Mouse (Mus musculus) heart, adult 8-10 months (tissue): ENCODE data around the gene Mpig6b. TPM values are rescaled to one million over a fixed set of nuclear protein-coding genes. Genes with fewer than 3 reads are reported as not detected.

Experiments
- DNase-seq: peaks from one replicate; pipeline ENCODE4 v3.0.0; 2022; ENCODE audit warnings: low spot score
- total RNA-seq, 4 experiments: library from RNA; stranded (reverse); gene quantifications; 2 replicates each; pipeline ENCODE4 v1.2.4; 2022

Mpig6b gene
- total RNA-seq, 4 experiments from 2014 or later: 0.34 to 1.0 (median 0.85) TPM

DNA sequence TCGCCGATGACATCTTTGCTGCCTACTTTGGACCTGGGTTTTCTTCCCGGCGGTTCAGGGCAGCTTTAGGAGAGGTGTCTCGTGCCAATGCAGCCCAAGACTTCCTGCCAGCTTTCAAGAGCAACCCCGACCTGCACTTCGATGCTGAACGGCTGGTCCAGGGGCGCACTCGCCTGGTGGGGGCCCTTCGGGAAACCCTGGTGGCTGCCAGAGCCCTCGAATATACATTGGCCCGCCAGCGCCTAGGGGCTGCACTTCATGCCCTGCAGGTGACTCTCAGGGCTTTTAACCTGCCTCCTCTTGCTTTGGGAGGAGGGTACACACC, 48.3 kb downstream of the Mpig6b start:
- no peak for DNase-seq

DNA sequence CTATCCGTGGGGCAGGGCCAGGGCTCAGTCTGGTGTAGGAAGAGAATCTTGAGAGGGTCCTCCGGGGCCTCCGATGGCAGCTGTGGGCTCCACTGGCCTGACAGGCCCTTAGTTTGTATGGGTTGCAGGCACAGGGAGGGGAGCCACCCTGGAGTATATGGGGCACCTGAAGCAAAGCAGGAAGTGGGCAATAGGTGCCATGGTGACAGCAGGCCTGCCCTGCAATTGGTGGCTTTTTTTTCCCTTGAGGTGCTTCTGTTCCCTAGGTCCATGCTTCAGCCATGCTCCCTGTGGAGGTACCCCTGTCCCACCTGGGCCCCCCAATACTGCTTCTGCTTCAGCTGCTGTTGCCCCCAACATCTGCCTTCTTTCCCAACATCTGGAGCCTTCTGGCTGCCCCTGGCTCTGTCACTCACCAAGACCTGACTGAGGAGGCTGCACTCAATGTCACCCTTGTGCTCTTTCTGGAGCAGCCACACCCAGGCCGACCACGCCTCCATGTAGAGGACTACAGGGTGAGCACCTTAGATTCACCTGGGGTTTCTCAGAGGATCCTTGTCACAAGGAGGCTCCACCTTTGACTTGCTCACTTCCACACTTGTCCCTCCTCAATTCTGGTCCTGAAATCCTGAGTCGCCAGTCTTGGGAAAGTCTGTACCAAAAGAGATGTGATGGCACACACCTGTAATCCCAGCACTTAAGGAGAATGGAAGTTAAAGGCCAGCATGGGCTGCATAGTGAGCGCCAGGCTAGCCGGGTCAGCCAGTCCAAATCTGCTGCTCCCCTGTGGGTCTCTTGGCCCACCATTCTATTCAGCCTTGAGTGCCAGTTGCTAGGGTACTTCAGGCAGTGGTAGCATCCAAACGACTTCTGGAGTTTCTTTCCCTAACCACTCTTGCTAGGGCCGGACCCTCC, 48.9 kb downstream of the Mpig6b start:
- no peak for DNase-seq

DNA sequence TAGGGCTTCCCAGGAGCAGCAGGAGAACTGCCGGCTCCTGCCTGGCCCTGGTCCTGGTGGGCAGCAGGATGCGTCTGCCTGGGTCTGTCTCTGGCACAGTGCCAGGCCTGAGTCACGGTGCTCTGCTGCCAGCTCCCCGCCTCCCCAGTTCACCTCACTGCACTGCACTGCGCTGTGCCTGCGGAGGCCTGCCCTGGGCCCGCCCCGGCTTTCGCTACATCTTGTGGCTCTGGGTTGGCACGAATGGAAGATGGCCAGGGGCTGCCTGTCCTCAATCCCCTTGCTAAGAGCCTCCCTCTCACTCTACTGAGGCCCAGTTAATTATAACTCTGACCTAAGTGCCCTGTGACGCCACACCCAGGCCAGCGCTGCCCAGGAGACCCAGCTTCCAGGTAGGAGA, 49.6 kb downstream of the Mpig6b start, which contains the start of gene Vwa7:
TSS of gene Vwa7 (plus strand) at position 204 of the 400 bp plus-strand sequence.
- no peak for DNase-seq

DNA sequence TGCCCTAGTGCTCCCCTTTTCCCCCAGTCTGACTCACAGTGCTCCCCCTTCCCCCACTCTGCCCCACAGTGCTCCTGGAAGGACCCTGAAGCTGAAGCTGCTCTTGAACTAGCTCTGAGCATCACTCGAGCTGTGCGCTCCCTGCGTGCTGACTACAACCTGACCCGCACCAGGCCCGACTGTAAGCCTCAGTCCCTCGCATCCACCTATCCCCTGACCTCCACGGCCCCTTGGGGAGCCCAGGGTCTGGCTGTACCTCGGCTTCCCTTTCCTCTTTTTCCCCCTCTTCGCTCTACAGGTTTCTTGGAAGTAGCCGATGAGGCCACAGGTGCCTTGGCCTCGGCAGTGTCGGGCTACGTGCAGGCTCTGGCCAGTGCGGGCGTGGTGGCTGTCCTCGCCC, 50.7 kb downstream of the Mpig6b start:
- DNase-seq: no peak

DNA sequence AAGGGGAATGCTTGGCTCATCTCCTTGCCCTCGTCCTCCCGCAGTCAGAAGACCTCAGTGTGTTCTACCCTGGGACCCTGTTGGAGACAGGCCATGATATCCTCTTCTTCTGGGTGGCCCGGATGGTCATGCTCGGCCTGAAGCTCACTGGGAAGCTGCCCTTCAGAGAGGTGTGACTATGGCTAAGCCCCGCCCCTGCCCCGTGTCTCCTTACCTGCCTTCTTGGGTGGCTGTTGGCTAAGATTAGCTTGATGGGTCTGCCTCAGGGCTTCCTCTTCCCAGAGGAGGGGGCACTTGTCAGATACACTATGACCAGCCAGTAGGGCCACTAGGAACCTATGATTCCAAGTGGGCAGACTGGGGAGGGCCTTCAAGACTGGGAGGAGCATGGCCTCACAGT, 52.8 kb downstream of the Mpig6b start:
- no peak for DNase-seq

Other genes starting within 250 kb of the Mpig6b start
- gene Stk19, start 229.2 kb downstream of the Mpig6b start, total RNA-seq: 10 to 100 TPM in 2 of 4 experiments, 1 to 10 TPM in 2; 8.2 to 14.6 (median 9.5) TPM
- gene Dxo, start 229.2 kb downstream of the Mpig6b start, total RNA-seq: 10 to 100 TPM; 10.6 to 15.9 (median 11.5) TPM
- 10 to 100 TPM; 21.8 to 29.1 (median 25.8) TPM for gene Skiv2l, start 216.0 kb downstream of the Mpig6b start, total RNA-seq
- 10 to 100 TPM; 16.6 to 17.9 (median 16.7) TPM for gene Nelfe, start 215.8 kb downstream of the Mpig6b start, total RNA-seq
- 1 to 10 TPM; 2.2 to 8.5 (median 4.5) TPM for gene Cfb, start 203.7 kb downstream of the Mpig6b start, total RNA-seq
- 1 to 10 TPM; 8.5 to 9.9 (median 9.1) TPM for gene Zbtb12, start 186.7 kb downstream of the Mpig6b start, total RNA-seq
- not detected for gene Gm20547, start 184.1 kb downstream of the Mpig6b start, total RNA-seq
- 1 to 10 TPM; 1.8 to 4.1 (median 3.0) TPM for gene C2, start 167.9 kb downstream of the Mpig6b start, total RNA-seq
- 10 to 100 TPM; 41.5 to 45.8 (median 42.4) TPM for gene Ehmt2, start 167.7 kb downstream of the Mpig6b start, total RNA-seq
- gene Slc44a4, start 151.7 kb downstream of the Mpig6b start, total RNA-seq: not detected
- gene Neu1, start 134.9 kb downstream of the Mpig6b start, total RNA-seq: 10 to 100 TPM; 13.0 to 16.1 (median 14.4) TPM
- 1 to 10 TPM; 1.4 to 5.5 (median 2.6) TPM for gene Hspa1b, start 106.9 kb downstream of the Mpig6b start, total RNA-seq
- gene Gm20481, start 96.3 kb downstream of the Mpig6b start, total RNA-seq: not detected
- gene Hspa1a, start 94.0 kb downstream of the Mpig6b start, total RNA-seq: 1 to 10 TPM; 1.8 to 7.5 (median 3.6) TPM
- 10 to 100 TPM in 2 of 4 experiments, 1 to 10 TPM in 2; 8.7 to 13.3 (median 11.0) TPM for gene Hspa1l, start 93.5 kb downstream of the Mpig6b start, total RNA-seq
- 10 to 100 TPM; 17.5 to 21.7 (median 17.9) TPM for gene Lsm2, start 84.3 kb downstream of the Mpig6b start, total RNA-seq
- gene Vars, start 65.2 kb downstream of the Mpig6b start, total RNA-seq: 10 to 100 TPM; 28.3 to 31.4 (median 29.3) TPM
- 10 to 100 TPM; 12.0 to 18.5 (median 16.6) TPM for gene Vwa7, start 49.6 kb downstream of the Mpig6b start, total RNA-seq
- not detected for gene Sapcd1, start 38.2 kb downstream of the Mpig6b start, total RNA-seq
- gene Msh5, start 19.4 kb downstream of the Mpig6b start, total RNA-seq: under 1 TPM in 2 of 4 experiments, not detected in 2; 0.33 to 0.56 TPM
- 10 to 100 TPM; 21.6 to 33.8 (median 30.0) TPM for gene Clic1, start 16.2 kb downstream of the Mpig6b start, total RNA-seq
- gene Ddah2, start 7.1 kb downstream of the Mpig6b start, total RNA-seq: 10 to 100 TPM; 13.5 to 22.7 (median 21.5) TPM
- not detected for gene Ly6g6c, start 796 bp downstream of the Mpig6b start, total RNA-seq
- gene Ly6g6e, start 10.7 kb upstream of the Mpig6b start, total RNA-seq: not detected
- under 1 TPM in 3 of 4 experiments, not detected in 1; 0.69 to 0.95 (median 0.85) TPM for gene Ly6g6d, start 11.9 kb upstream of the Mpig6b start, total RNA-seq
- under 1 TPM in 1 of 4 experiments, not detected in 3; 0.24 TPM for gene Ly6g6f, start 19.4 kb upstream of the Mpig6b start, total RNA-seq
- 10 to 100 TPM; 60.7 to 64.8 (median 62.3) TPM for gene Abhd16a, start 23.1 kb upstream of the Mpig6b start, total RNA-seq
- gene Ly6g5c, start 42.1 kb upstream of the Mpig6b start, total RNA-seq: not detected
- not detected for gene Ly6g5b, start 49.2 kb upstream of the Mpig6b start, total RNA-seq
- 10 to 100 TPM in 1 of 4 experiments, 1 to 10 TPM in 3; 6.6 to 10.2 (median 8.2) TPM for gene Gpank1, start 55.3 kb upstream of the Mpig6b start, total RNA-seq
- gene Csnk2b, start 55.9 kb upstream of the Mpig6b start, total RNA-seq: 100 to 1,000 TPM; 152 to 184 (median 155) TPM
- 10 to 100 TPM; 27.8 to 33.4 (median 30.3) TPM for gene D17H6S53E, start 60.2 kb upstream of the Mpig6b start, total RNA-seq
- under 1 TPM in 1 of 4 experiments, not detected in 3; 0.26 TPM for gene Apom, start 65.9 kb upstream of the Mpig6b start, total RNA-seq
- 100 to 1,000 TPM; 233 to 266 (median 242) TPM for gene Bag6, start 69.0 kb upstream of the Mpig6b start, total RNA-seq
- gene Prrc2a, start 98.7 kb upstream of the Mpig6b start, total RNA-seq: 100 to 1,000 TPM; 130 to 143 (median 140) TPM
- 1 to 10 TPM; 1.9 to 3.3 (median 2.4) TPM for gene Aif1, start 109.9 kb upstream of the Mpig6b start, total RNA-seq
- 1 to 10 TPM; 1.8 to 3.6 (median 2.6) TPM for gene Lst1, start 122.3 kb upstream of the Mpig6b start, total RNA-seq
- gene Ltb, start 128.3 kb upstream of the Mpig6b start, total RNA-seq: 1 to 10 TPM in 1 of 4 experiments, under 1 TPM in 3; 0.69 to 1.6 (median 0.80) TPM
- gene Tnf, start 135.8 kb upstream of the Mpig6b start, total RNA-seq: under 1 TPM; 0.25 to 0.97 (median 0.52) TPM
- under 1 TPM in 1 of 4 experiments, not detected in 3; 0.44 TPM for gene Lta, start 139.2 kb upstream of the Mpig6b start, total RNA-seq
- gene Gm16181, start 154.7 kb upstream of the Mpig6b start, total RNA-seq: under 1 TPM in 1 of 4 experiments, not detected in 3; 0.72 TPM
- 1 to 10 TPM; 1.7 to 3.6 (median 1.9) TPM for gene Atp6v1g2, start 167.5 kb upstream of the Mpig6b start, total RNA-seq
- gene Nfkbil1, start 169.6 kb upstream of the Mpig6b start, total RNA-seq: 1 to 10 TPM; 8.2 to 9.4 (median 8.5) TPM
- 10 to 100 TPM; 76.7 to 92.1 (median 86.6) TPM for gene Ddx39b, start 175.6 kb upstream of the Mpig6b start, total RNA-seq
- 100 to 1,000 TPM; 108 to 169 (median 117) TPM for gene H2-D1, start 196.5 kb upstream of the Mpig6b start, total RNA-seq